Mouse (Mus musculus): ENCODE results near the gene Bean1.
A peak's percentile ranks its signal among the peaks of the same experiment; 100 is the strongest.
"Not testable (repeated sequence)": the region's sequence is repeated elsewhere in the genome, so short reads cannot be mapped to it uniquely, and the experiment has no call there.

Gene Bean1

GRCm38 (mm10) chr8:104247054-104247907 is 77.0 kb downstream of the Bean1 start:
- DNase-seq: peak; percentile 62 to 67

- DNase-seq: no peak
Observed at GRCm38 (mm10) chr8:104247908-104248275, 77.7 kb downstream of the Bean1 start.

GRCm38 (mm10) chr8:104248276-104248675 is 78.0 kb downstream of the Bean1 start, which contains the start of gene Tk2:
TSS of gene Tk2 (minus strand) at chr8:104248558.
- DNase-seq: peak; percentile 82 to 83

GRCm38 (mm10) chr8:104249442-104249996 is 79.3 kb downstream of the Bean1 start:
- no peak for DNase-seq

- peak; percentile 89 to 91 for DNase-seq
Observed at GRCm38 (mm10) chr8:104250439-104251367, 80.5 kb downstream of the Bean1 start, which contains the start of gene Cklf. TSS of gene Cklf (plus strand) at chr8:104250861.

GRCm38 (mm10) chr8:104251461-104251860 is 81.2 kb downstream of the Bean1 start:
- DNase-seq: no peak

- DNase-seq: peak; percentile 24 to 43
Observed at GRCm38 (mm10) chr8:104253016-104253415, 82.8 kb downstream of the Bean1 start.

GRCm38 (mm10) chr8:104261802-104262201 is 91.6 kb downstream of the Bean1 start:
- not testable (repeated sequence) for DNase-seq

- DNase-seq: not testable (repeated sequence)
Observed at GRCm38 (mm10) chr8:104264271-104264935, 94.2 kb downstream of the Bean1 start.

- DNase-seq: no peak
Observed at GRCm38 (mm10) chr8:104268368-104268767, 98.1 kb downstream of the Bean1 start.
